Mouse (Mus musculus): ENCODE results near the gene Iqschfp. TPM values are rescaled to one million over a fixed set of nuclear protein-coding genes. Genes with fewer than 3 reads are reported as not detected.

The Iqschfp gene
- polyA plus RNA-seq, 1 experiment from 2014 or later: not detected

DNA sequence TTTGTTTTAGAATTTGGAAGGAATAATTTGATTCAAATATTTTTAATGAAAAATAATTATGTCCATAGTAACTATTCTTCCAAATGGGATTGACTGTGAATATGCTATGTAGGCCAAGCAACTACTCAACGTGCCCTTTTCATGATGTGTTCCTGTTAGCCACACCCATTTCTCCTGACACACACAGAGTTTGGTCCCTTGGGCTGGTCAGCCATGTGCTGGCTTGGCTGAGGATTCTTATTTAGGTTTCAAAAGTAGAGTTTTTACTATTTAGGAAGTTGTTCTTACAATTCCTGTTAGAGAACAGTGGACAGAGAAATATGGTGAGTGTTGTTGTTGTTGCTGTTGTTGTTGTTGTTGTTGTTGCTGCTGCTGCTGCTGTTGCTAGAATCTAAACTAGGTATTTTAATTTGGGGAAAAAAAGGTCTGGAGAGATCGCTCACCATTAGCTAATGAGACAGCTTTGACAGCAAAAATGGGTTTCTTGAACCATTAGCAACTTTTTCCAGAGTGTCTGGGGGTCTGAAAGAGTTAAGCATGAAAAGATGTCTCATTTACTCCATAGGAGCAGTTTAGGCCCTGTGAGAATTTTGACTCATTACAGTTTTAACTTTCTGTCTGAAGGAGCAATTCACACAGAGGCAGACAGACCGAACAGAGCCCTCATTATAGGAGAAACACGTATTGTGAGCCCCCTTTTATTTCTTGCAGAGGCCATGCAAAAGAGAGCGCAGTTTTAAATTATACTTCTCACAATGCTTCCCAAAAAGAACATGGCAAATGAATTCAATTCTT lies 247.0 kb downstream of the Iqschfp start:
- H3K27ac ChIP-seq (ENCODE audit: low read length): no peak overlapping the region
- H3K4me1 ChIP-seq (ENCODE audit: control insufficient read depth, low read depth, low read length): no peaks in the 10 kb centered on the region
- H3K27me3 ChIP-seq (ENCODE audit: control insufficient read depth, insufficient read depth, low read depth, low read length): no peaks in the 10 kb centered on the region
- H3K4me3 ChIP-seq (ENCODE audit: low read depth, low read length): no peak overlapping the region
- H3K9ac ChIP-seq (ENCODE audit: low read depth, low read length): no peak overlapping the region
- H3K4me2 ChIP-seq (ENCODE audit: low read depth, low read length): no peak overlapping the region
- H3K36me3 ChIP-seq (ENCODE audit: control insufficient read depth, insufficient read depth): no peaks in the 10 kb centered on the region
- 56% methylated on average over 5 of the region's 5 CpGs for WGBS (ENCODE audit: insufficient replicate concordance)
- no peak for ATAC-seq (ENCODE audit: low read depth)
- H3K9me3 ChIP-seq (replicated peaks; ENCODE audit: control insufficient read depth, low read length): no peaks in the 10 kb centered on the region

DNA sequence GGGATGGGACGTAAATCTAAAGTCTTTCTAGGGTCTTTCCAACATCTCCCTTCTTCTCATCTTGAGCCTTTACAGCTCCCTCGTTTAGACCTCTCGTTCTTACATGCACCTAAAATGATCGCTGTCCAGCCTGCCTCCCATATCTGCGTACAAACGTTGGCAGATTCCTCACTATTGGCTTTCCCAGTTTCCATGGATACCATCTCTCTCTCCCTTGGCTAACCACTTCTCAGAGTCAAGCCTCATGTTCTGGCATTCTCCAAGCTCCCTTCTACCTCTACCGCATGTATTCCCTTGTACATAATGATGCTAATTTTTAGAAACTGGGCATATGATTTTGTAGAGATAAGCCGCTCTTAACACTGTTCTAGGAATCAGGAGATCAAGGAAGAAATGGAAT lies 258.7 kb downstream of the Iqschfp start:
- Histone ChIP-seq H3K9ac (ENCODE audit: low read depth, low read length) (no peak overlapping the region), H3K36me3 (ENCODE audit: control insufficient read depth, insufficient read depth) (no peaks in the 10 kb centered on the region), H3K4me1 (ENCODE audit: control insufficient read depth, low read depth, low read length) (no peaks in the 10 kb centered on the region), H3K4me3 (ENCODE audit: low read depth, low read length) (no peak overlapping the region), H3K27me3 (ENCODE audit: control insufficient read depth, insufficient read depth, low read depth, low read length) (no peaks in the 10 kb centered on the region), H3K9me3 (replicated peaks; ENCODE audit: control insufficient read depth, low read length) (no peaks in the 10 kb centered on the region), H3K27ac (ENCODE audit: low read length) (no peak overlapping the region), H3K4me2 (ENCODE audit: low read depth, low read length) (no peak overlapping the region)
- ATAC-seq (ENCODE audit: low read depth): no peak
- WGBS (ENCODE audit: insufficient replicate concordance): 74% methylated on average over 8 of the region's 8 CpGs

DNA sequence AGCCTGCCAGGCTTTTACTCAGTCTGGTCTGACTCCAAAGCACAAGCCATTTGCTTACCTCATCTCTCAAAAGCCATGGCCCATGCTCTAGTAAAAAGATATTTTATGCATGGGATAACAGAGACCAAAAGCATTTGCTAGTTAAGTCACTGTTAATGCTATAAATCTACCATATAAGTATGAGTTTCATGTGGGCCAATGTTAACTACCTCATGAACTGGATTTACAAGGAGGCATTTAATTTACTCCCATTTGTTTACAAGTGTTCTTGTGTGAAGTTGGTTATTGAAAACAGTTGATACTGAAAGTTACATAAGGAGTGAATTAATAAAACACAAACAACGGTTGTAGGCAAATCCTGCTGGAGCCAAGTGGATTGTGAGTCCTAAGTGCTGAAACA lies 268.1 kb downstream of the Iqschfp start:
- Histone ChIP-seq H3K9me3 (replicated peaks; ENCODE audit: control insufficient read depth, low read length) (no peaks in the 10 kb centered on the region), H3K36me3 (ENCODE audit: control insufficient read depth, insufficient read depth) (no peaks in the 10 kb centered on the region), H3K27me3 (ENCODE audit: control insufficient read depth, insufficient read depth, low read depth, low read length) (no peaks in the 10 kb centered on the region), H3K9ac (ENCODE audit: low read depth, low read length) (no peak overlapping the region), H3K4me3 (ENCODE audit: low read depth, low read length) (no peak overlapping the region), H3K27ac (ENCODE audit: low read length) (no peak overlapping the region), H3K4me1 (ENCODE audit: control insufficient read depth, low read depth, low read length) (no peaks in the 10 kb centered on the region), H3K4me2 (ENCODE audit: low read depth, low read length) (no peak overlapping the region)
- WGBS (ENCODE audit: insufficient replicate concordance): 44% methylated on average over 1 of the region's 1 CpGs
- no peak for ATAC-seq (ENCODE audit: low read depth)

DNA sequence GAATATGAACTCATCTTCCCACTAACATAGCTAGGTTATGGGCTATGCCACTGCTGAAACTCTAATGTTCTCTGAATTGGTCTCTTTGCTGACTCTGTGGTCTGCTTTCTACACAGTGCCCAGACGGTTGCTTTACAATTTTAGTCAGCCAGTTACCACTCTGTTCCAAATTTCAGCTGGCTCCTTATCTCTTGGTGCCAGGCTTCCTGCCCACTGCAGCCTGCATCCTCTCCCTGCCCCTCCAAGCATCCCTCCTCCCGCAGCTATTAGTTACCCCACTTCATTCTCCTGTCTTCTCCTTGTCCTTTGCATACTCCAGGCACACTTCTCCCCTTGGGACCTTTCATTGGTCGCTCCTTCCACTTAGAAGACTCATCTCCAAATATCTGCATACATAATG lies 268.7 kb downstream of the Iqschfp start:
- no peak overlapping the region for H3K4me2 ChIP-seq (ENCODE audit: low read depth, low read length)
- 15% methylated on average over 3 of the region's 3 CpGs for WGBS (ENCODE audit: insufficient replicate concordance)
- no peaks in the 10 kb centered on the region for H3K4me1 ChIP-seq (ENCODE audit: control insufficient read depth, low read depth, low read length)
- no peak overlapping the region for H3K4me3 ChIP-seq (ENCODE audit: low read depth, low read length)
- no peak overlapping the region for H3K27ac ChIP-seq (ENCODE audit: low read length)
- H3K9ac ChIP-seq (ENCODE audit: low read depth, low read length): no peak overlapping the region
- no peaks in the 10 kb centered on the region for H3K27me3 ChIP-seq (ENCODE audit: control insufficient read depth, insufficient read depth, low read depth, low read length)
- ATAC-seq (ENCODE audit: low read depth): 0 out of 2 replicates have a peak, but pooled peaks have one; percentile 13
- H3K9me3 ChIP-seq (replicated peaks; ENCODE audit: control insufficient read depth, low read length): no peaks in the 10 kb centered on the region
- no peaks in the 10 kb centered on the region for H3K36me3 ChIP-seq (ENCODE audit: control insufficient read depth, insufficient read depth)

DNA sequence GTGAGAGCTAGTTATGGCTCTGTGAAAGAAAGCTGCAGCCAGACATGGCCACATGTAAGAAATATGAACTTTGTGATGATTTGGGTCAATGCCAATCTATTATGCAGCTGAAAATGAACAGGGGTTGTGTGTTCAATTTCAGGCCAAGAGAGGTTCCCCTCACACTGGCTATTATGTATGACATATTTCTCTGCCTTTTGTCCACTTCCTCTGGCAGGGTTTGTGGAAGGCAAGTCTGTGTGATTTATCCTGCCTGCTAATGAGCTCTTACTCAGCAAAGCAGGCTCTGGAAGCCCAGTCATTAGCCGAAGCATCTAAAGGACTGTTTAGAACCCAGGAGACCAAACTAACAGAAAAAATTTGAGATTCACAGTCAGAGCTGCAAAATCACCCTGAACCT lies 286.2 kb downstream of the Iqschfp start:
- 57% methylated on average over 1 of the region's 1 CpGs for WGBS (ENCODE audit: insufficient replicate concordance)
- H3K4me1 ChIP-seq (ENCODE audit: control insufficient read depth, low read depth, low read length): no peaks in the 10 kb centered on the region
- no peak overlapping the region for H3K4me3 ChIP-seq (ENCODE audit: low read depth, low read length)
- no peak for ATAC-seq (ENCODE audit: low read depth)
- no peak overlapping the region for H3K9ac ChIP-seq (ENCODE audit: low read depth, low read length)
- H3K9me3 ChIP-seq (replicated peaks; ENCODE audit: control insufficient read depth, low read length): no peaks in the 10 kb centered on the region
- no peak overlapping the region for H3K27ac ChIP-seq (ENCODE audit: low read length)
- H3K27me3 ChIP-seq (ENCODE audit: control insufficient read depth, insufficient read depth, low read depth, low read length): no peaks in the 10 kb centered on the region
- H3K36me3 ChIP-seq (ENCODE audit: control insufficient read depth, insufficient read depth): no peaks in the 10 kb centered on the region
- H3K4me2 ChIP-seq (ENCODE audit: low read depth, low read length): no peak overlapping the region

DNA sequence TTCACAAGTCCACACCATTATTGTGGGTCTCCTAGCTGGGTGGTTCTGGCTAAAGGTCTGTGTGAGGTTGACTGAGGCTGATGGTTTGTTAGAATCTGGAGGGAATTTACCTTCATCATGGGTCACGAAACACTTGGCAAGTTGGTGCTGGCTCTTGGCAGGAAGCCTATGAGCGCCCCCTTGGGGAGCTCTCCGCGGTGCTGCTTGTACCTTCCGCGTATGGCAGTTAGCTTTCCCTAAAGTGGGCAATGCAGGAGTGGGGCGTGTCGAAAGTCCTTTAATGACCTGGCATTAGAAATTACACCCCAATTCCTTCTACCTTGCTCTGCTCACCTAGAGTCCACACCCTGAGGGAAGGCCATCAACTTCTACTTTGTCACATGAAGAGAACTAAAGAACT lies 295.4 kb downstream of the Iqschfp start:
- Histone ChIP-seq H3K4me3 (ENCODE audit: low read depth, low read length) (no peak overlapping the region), H3K27ac (ENCODE audit: low read length) (no peak overlapping the region), H3K27me3 (ENCODE audit: control insufficient read depth, insufficient read depth, low read depth, low read length) (no peaks in the 10 kb centered on the region), H3K4me1 (ENCODE audit: control insufficient read depth, low read depth, low read length) (no peaks in the 10 kb centered on the region), H3K36me3 (ENCODE audit: control insufficient read depth, insufficient read depth) (no peaks in the 10 kb centered on the region), H3K4me2 (ENCODE audit: low read depth, low read length) (no peak overlapping the region), H3K9ac (ENCODE audit: low read depth, low read length) (no peak overlapping the region), H3K9me3 (replicated peaks; ENCODE audit: control insufficient read depth, low read length) (no peaks in the 10 kb centered on the region)
- no peak for ATAC-seq (ENCODE audit: low read depth)
- WGBS (ENCODE audit: insufficient replicate concordance): 49% methylated on average over 8 of the region's 8 CpGs

DNA sequence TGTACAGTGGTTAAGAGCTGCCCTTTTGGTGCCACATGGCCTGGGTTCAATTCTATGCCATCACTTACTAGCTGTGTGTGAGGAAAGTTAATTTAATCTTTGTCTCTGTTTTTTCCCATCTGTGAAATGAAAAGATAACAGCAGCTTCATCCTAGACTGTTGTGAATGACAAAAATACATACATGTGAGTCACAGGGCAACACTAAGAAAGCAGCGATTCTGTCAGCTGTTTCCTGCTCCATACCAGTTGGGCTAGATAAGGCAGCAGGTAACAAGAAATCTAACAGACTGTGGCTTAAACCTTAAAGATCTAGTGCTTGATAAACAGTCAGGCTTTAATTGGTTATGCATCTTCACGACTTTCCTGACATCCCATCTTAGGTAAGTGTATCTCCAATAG lies 297.1 kb downstream of the Iqschfp start:
- Histone ChIP-seq H3K27ac (ENCODE audit: low read length) (no peak overlapping the region), H3K4me2 (ENCODE audit: low read depth, low read length) (no peak overlapping the region), H3K9me3 (replicated peaks; ENCODE audit: control insufficient read depth, low read length) (no peaks in the 10 kb centered on the region), H3K9ac (ENCODE audit: low read depth, low read length) (no peak overlapping the region), H3K27me3 (ENCODE audit: control insufficient read depth, insufficient read depth, low read depth, low read length) (no peaks in the 10 kb centered on the region), H3K4me3 (ENCODE audit: low read depth, low read length) (no peak overlapping the region), H3K36me3 (ENCODE audit: control insufficient read depth, insufficient read depth) (no peaks in the 10 kb centered on the region), H3K4me1 (ENCODE audit: control insufficient read depth, low read depth, low read length) (no peaks in the 10 kb centered on the region)
- no peak for ATAC-seq (ENCODE audit: low read depth)
- 49% methylated on average over 2 of the region's 2 CpGs for WGBS (ENCODE audit: insufficient replicate concordance)

DNA sequence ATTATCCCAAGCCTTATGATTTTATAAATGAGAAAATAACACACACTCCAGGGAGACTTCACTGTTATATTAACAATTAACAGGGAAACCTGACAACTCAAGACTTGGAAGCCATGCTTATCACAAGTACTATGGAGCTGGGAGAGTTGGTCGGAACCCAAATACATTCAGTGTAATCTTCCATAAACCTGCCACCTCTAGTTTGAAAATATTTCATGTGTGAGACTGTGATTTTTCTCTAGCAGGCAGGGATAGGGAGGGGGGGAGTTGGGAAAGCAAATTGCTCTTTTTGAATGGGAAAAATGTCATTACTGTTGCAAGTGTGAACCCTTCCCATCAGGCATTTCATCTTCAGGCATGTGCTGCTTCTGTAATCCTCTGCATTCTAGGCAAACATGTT lies 304.9 kb downstream of the Iqschfp start:
- Histone ChIP-seq H3K9me3 (replicated peaks; ENCODE audit: control insufficient read depth, low read length) (no peaks in the 10 kb centered on the region), H3K4me3 (ENCODE audit: low read depth, low read length) (no peak overlapping the region), H3K27ac (ENCODE audit: low read length) (no peak overlapping the region), H3K27me3 (ENCODE audit: control insufficient read depth, insufficient read depth, low read depth, low read length) (no peaks in the 10 kb centered on the region), H3K4me2 (ENCODE audit: low read depth, low read length) (no peak overlapping the region), H3K4me1 (ENCODE audit: control insufficient read depth, low read depth, low read length) (no peaks in the 10 kb centered on the region), H3K9ac (ENCODE audit: low read depth, low read length) (no peak overlapping the region), H3K36me3 (ENCODE audit: control insufficient read depth, insufficient read depth) (no peaks in the 10 kb centered on the region)
- no peak for ATAC-seq (ENCODE audit: low read depth)
- 58% methylated on average over 1 of the region's 1 CpGs for WGBS (ENCODE audit: insufficient replicate concordance)

DNA sequence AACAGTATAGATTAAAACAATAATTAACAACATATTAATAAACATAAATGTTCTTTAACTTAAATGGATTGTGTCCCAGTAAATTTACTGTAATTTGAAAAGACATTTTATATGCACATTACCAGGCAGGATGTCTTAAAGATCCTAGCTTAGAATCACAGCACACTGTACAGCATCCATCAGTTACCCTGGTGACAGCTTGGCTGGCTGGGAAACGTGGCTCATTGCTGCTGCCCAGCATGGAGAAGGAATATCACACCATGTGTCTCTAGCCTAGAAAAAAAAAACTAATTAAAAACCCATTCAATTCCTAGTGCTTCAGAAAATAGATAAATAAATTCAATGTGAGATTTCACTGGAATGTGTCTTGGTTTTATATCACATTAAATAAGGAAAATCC lies 309.2 kb downstream of the Iqschfp start:
- Histone ChIP-seq H3K27ac (ENCODE audit: low read length) (no peak overlapping the region), H3K4me2 (ENCODE audit: low read depth, low read length) (no peak overlapping the region), H3K9me3 (replicated peaks; ENCODE audit: control insufficient read depth, low read length) (no peaks in the 10 kb centered on the region), H3K4me3 (ENCODE audit: low read depth, low read length) (no peak overlapping the region), H3K4me1 (ENCODE audit: control insufficient read depth, low read depth, low read length) (no peaks in the 10 kb centered on the region), H3K27me3 (ENCODE audit: control insufficient read depth, insufficient read depth, low read depth, low read length) (no peaks in the 10 kb centered on the region), H3K36me3 (ENCODE audit: control insufficient read depth, insufficient read depth) (no peaks in the 10 kb centered on the region), H3K9ac (ENCODE audit: low read depth, low read length) (no peak overlapping the region)
- no peak for ATAC-seq (ENCODE audit: low read depth)
- 30% methylated on average over 1 of the region's 1 CpGs for WGBS (ENCODE audit: insufficient replicate concordance)
